Mouse (Mus musculus) right cerebral cortex, postnatal 10 days (tissue): ENCODE measurements at regions not wholly inside any gene's neighbourhood (a gene's known extent, or its start where the extent isn't known, plus 50 kb on each side); places are given as distances from the start of the nearest gene placed in this dataset.

Experiments
- DNase-seq, 2 experiments: peaks; one replicate each; pipeline ENCODE4 v3.0.0; 2021; ENCODE audit warnings: low spot score in 2 of 2

DNA sequence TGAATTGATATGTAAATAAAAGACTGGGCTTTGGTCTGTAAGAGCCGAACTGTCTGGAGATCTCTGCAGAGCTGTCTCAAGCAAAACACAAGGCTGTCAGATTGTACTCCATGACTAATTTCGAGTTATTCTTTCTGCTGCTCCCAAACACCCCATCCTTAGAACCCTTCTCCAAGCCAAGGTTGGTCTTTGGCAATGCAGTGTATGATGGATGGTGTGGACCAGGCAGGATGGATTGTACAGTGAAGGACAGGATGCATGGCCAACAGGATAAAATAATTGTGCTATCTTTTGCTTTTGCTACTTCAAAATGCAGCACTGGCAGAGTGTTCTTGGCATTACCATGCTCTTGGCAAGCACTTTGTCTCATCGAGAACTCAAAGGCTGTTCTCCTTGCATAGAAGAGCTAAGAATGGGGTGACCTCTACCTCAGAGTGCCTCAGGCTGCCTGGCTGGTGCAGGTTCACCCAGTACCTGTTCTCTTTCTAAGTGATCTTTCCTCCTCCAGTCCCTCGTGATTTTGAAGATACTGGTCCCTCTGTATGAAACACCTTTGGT lies 88.4 kb upstream of the Cpeb4 start:
- DNase-seq: no peak

DNA sequence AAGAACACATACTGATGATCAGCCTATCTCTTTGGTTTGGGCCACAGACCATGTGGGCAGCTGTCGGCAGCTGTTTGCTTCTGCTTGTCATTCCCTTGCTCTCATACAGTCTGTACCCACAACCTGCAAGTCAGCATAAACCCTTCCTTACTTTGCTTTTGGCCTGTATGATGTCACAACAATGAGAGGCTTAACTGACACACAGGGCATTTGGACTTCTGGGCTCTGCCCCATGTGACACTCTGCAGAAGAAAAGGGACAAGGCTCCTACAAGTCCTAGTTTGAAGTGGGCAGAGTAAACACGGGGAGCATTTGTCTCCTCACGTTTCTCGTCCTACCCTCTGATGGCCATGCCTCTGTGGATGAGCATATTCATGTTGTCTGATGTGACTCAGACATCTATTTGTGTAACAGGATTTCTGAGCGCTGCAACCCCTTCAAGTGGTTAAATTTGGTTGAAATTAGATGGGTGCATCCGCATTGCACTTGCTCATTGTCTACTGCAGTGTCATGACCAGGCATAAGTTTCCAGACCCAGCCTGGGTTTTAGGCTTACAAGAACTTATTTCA lies 87.6 kb upstream of the Cpeb4 start:
- no peak for DNase-seq

DNA sequence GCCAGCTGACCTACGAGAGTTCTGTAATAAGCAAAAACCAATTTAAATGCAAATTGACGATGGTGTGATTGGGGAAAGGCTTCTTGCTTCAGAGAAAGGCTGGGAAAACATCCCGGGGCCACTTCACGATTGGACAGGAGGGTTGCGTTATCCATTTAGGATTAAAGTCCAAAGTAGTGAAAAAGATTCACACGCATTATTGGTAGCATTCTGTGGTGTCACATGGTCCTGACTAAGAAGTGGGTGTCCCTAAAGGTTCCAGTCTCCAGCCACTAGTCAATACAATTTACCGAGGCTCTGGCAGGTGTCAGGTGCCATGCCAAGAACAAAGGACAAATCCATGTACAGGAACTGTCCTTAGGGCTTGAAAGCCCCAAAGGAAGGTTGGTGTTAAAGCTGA lies 86.9 kb upstream of the Cpeb4 start:
- no peak for DNase-seq

DNA sequence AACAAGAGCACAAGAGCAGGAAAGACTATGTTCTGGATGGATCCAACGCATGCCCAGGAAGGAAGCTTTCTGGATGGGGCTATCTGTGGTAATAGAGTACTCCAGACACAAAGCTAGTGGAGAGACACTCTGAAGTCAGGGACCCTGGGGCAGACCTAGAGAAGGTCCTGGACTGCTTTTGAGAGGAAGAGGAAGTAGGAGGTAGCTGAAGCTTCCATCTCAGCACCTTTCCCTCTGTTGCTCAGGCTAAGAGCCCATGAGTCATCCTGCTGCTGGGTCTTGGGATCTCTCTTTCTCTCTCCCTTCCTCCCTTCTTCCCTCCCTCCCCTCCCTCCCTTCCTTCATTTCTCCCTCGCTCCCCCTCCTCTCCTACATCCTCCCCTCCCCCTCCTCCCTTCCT lies 84.6 kb upstream of the Cpeb4 start:
- no peak for DNase-seq

DNA sequence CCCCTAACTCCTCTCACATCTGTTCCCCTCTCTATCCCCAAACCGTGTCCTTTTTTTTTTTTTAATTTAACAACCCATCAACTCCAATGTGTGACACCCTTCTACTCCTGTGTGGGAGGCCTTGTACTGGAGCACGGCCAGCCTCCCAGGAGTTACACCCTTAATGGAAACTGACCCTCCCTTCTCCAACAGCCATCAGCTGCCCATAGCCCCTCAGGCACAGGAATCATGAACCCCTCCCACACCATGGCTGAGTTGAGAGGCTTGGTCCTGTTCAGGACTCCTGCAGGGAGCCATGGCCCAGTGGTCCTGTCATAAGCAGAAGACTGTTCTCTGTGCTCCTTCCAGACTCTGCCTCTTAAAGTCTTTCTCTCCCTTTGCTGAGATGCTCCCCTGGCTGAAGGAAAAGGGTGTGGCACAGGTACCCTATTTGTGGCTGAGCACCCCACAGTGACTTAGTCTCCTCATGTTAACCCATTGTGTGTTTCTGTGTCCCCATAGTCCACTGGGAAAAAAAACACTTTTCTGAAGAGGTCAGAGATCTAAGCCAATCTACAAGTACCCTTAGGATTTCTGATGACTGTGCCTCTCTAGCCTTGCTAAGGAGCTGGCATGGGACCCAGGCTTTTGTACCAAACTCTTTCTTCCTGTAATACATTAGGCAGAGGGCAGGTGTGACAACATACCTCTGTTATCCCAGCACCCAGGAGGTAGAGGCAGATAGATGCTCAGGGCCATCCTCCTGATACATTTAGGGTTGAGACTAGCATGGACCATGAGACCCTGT lies 83.9 kb upstream of the Cpeb4 start:
- DNase-seq: no peak

DNA sequence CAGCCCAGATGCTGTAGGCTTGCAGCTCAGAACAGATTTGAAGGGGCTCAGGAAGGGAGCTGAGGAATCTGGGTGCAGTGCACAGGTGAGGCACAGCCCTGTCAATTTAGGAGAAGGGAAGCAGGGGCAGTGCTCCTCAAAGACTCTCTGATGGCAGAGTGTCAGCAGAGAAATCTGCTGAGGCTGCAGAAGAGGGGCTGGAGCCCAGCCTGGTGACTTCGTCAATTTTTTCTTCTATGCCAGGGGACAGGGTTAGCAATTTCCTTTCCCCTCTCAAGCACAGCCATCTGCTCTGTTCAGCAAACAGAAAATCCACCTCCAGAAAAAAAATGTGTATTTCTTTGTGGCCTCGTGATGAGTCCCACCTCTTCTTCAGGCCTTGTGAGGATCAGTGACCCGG lies 82.0 kb upstream of the Cpeb4 start:
- DNase-seq: no peak

DNA sequence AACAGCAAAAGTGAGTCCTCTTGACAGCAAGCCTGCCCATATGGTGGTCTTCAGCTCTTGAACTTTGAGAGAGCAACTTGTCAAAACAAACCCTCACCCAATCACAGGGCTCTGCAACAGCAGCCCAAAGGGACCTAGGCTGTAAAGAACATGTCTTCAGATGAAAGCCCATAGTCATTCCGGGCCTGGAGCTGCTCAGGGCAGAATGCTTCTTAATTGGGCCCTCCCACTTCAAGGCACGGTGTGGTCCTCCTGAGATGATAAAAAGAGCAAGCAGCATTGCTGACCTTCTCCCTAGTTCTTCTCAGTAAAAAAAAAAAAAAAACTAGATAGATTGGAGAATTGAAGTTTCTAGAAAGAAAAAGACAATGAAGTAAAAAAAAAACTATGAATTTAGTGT lies 80.7 kb upstream of the Cpeb4 start:
- no peak for DNase-seq

DNA sequence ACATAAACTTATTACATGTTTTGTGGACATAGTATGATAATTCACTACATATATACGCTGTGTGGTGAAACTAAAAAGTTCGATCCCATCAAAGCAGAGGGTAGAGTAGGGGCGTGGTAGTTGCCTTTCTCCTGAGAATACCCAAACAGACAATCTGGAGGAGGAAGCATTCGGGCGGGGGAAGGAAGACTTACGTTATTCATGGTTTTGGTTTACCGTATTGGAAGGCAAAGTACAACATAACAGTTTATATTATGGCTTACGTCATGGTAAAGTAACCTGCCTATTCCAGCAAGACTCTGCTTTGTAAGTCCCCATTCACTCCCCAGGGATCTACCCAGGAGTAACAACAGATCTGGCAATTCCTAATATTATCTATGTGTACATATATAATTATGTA lies 76.9 kb upstream of the Cpeb4 start:
- no peak for DNase-seq

DNA sequence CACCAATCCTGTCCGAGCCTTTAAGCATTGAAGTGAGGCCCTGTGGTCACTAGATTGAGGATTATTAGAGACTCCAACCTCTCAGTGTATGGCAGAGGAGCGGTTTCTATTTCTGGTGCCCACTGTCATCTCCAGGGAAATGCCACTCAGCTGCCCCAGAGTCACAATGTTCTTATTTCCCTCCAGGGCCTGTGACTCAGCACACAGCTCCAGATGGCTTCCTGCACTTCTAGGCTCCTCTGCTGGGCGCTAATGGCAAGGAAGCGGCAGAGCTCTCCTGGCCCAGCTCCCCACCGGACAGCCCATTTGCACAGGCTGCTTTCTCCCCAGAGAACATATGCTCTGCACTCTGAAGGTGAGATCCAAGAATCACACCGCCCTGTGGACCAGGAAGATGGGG lies 75.8 kb upstream of the Cpeb4 start:
- no peak for DNase-seq

DNA sequence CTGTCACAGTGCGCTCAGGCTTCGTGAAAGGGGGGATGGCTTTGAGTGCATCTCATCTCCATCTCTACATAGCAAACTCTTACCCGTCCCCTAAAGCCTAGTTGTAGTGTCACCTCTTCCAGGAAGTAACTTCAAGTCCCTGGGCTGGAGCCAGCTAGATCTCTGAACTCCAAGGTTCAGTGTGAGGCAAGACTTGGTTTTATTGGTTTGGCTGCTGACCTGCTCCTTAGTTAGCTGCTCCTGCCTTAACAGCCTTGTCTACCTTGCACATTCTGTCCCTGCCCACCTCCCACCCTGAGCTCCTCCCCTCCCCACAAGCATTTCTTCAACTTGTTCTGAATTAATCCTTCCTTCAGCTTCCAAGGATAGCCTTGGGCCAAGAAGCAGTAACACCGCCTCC lies 70.4 kb upstream of the Cpeb4 start:
- DNase-seq: no peak

DNA sequence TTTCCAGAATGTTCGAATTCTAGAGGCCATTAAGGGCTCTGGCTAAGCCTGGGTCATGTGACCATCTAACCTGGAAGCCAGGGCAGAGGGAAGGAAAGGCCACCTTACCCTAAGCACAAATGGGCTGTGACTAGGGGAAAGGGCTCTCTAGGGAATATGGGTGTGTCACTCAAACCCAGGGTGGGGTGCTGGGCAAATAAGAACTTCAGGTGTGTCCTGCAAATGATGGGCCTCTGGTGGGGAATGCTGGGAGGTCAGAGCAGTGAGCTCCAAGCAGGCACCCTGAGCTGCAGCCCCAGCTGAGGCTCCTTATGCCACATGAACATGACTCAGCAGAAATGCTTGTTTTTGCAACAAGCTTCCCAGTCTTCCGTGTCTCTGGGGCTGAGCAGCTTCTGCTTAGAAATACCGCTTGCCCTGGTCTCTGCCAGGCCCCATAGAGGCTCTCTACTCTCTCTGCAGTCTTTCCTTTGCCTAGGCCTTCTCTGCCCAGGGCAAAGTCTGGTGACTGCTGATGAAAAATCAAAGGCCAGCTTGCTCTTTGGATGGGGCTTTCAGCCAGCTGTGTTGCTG lies 68.6 kb upstream of the Cpeb4 start:
- no peak for DNase-seq

DNA sequence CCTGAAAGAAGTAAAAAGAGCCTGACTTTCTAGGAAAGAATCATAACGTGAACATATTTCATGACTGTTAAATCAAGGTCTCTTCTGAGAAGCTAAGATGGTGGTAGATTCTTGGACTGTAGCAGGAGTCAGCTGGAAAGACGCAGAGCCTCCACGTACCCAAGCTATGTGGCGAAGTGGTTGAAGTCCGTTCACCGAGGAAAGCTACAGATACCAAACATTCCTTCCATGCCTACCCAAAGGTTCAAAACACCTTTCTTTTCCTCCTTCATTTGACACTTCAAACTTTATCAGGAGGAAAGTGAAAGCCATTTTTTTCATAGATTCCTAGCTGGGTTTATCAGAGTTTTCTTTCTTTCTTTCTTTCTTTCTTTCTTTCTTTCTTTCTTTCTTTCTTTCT lies 67.5 kb upstream of the Cpeb4 start:
- DNase-seq: no peak

DNA sequence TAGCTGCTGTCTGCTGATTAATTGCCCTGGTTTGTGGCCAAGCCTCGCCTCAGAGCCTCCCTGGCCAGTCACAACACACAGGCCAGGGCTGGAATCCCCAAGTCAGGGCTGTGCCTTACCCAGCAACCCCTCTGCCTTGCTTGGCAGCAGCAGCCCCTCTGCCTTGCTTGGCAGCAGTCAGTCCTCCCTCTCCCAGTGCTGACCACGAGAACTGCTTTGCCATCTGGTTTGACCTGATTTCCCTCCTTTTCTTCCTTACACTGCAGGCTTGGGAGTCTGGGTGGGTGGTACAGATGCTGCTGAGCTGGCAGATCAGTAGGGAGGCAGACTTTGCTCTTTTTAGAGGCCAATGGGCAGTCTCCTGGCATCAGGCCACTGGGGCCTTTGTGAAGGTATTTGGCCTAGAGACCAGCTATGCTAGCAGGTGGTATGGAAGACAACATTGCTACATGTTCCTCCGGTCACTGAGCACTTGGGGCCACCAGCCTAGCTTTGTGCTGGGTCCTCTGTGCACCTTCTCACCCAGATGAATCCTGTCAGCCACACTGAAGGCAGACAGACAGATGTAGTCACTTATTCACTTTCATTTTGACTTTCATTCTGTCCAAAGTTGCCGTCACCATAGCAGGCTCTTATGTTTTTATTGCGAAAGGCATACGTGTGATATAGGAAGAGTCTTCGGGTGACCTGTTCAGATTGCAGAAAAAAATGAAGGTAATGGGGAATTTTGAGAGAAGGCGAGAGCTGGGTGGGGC lies 64.4 kb upstream of the Cpeb4 start:
- peak; percentile 78 to 81 for DNase-seq

DNA sequence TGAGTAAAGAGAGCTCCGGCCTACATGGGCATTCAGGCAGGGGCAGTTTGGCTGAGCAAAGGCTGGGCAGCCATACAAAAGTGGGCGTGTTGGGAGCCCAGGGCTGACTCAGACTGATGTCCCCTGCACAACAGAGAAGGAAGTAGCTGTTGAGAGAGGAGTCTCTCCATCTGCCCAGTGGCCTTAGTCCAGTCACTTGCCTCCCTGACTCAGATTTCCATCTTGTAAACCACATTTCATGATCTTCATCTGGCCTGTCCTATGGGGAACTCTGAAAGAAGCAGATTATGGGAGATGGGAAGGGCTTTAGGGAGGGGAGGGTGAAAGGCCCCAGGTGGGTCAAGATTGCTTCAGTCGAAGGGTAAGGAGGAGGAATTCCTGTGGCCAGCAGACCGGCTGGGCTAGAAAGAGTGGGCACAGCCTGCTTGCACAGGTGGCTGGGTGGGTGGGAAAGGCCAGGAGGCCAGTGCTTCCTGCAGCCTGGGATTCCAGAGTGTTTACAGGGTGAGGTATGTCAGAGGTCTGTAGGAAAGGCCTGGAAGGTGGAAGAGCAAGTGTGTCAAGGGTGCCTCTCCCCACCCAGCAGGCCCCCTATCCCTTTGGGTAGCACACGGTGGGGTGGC lies 63.7 kb upstream of the Cpeb4 start:
- no peak for DNase-seq

DNA sequence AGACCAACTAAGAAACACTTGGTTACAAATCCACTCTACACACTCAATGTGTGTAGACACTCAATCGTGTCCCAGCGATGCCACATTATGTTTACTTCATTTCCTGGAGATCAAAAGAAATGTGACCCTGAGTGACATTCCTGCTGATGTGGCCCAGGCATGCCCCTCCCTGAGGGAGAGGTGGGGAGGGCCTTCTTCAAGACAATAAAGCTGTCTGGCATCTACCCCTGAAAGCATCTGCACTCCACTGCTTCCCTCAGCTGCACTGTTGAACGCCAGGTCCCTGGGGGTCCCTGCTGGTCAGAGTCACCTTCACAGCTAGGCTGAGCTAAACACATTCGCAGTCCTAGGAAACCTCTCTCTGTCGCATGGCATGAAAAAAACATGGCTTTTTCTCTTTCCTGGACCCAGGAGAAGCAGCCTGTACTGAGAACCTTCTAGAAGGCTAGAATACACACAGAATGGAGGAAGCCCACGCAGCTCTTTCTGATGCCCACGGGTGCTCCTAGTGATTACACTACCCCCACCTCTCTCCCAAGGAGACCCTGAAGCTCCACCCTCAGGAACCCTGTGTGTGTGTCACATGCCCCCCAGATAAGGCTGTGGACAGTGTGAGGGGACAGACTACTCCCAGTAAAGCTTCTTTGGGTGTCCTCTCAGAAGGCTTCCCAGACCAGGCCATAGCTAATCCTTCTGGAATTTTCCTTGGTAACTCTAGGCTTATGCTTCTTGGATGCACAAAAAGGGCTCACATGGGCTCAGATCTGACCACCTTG lies 61.8 kb upstream of the Cpeb4 start:
- no peak for DNase-seq

DNA sequence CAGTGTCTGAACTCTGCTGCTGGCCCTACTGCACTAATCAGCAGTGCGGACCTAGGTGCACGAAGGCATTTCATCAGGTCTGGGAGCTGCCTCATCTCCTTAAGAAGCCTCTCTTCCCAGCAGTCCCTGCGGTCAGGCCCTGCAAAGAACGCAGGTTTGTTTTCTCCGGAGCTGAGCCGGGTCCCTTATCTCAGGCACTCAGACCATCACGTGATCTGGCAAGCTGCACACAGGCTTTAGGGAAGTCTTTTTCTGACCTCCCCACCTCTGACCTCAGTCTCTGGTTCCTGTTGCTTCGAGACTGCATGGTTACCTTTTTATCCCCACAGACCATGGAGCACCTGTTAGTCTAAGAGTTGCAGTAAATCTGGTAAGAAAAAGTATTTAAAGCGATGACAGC lies 59.8 kb upstream of the Cpeb4 start:
- no peak for DNase-seq

DNA sequence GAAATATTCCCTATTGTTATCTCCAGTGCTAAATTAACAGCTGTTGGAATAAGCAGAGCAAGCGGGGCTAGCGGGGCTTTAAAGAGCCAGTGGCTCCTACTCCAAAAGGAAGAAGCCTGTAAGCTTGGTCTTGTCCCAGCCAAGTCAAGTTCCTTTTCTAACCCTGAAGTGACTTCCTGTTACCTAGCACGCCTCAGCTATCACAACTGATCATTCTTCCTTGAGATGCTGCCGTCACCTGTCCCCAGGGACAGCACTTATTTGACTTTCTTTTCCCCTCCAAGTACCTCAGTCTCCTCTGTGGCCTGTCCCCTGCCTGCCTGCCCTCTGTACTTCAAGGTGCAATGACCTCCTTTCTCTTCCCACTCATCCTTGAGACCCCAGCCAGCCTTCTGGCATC lies 57.4 kb upstream of the Cpeb4 start:
- no peak for DNase-seq

DNA sequence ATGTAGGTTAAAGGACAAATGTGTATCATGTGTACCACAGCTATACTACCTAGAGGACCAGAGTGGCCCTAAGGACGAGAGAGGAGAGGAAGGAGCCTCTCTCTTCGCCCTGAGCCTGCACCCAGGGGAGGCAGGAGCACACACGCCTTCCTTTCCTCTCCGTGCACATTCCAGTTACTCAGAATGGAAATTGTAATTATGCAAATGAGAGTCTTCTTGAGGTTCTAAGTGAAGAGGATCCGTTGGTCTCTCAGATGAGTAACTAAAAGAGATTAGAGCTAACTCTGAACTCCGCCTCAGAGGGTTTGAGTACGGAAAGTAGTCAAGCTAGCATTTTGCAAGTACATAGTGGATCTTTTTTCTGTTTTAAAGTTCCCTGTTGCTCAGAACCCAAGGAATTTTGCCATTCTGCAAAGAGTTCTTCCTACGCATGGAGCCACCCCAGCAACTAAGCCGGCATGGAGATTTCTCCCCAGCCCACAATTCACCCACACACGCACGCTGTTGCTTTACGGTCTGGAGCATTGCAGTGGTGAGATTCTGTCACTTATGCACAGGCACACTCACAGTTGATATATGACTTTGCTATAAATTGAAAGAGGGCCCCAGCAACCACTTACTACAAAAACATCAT lies 56.0 kb upstream of the Cpeb4 start:
- DNase-seq: peak; percentile 58 to 73

DNA sequence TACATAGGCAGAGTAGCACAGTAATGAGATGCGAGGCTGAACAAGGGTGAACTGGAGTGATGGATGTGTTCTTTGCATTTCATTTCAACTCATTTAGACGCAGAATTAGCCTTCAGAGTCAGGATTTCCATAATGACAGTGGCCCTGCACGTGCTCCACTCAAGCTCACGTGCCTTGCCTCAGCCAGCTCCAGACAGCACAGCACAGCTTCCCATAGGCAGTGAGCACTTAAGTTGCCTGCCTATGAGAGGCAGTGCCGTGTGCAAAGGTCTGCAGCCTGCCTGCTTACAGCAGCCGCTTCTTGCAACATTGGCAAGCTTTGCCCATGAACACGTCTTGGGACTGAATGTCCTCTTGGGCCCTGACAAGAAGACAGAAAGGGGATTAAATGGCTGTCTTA lies 54.0 kb upstream of the Cpeb4 start:
- DNase-seq: peak; percentile 60 to 67

DNA sequence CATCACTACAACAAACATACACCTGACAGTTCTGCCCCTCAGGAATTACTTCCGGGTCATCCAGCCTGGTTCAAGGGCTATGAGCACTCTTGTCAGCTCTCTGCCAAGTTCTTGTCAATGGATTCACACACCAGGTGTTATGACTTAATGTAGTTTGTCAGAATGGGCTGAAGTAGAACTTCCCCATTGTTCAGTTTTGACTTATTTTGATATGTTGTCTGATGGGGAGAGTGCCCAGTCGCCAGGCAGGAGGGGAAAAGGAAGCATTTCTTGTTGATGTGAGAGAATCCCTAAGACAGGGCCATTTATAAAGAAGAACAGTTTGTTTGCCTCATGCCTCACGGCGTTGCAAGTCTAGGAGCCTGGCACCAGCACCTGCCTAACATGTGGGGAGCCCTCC lies 52.0 kb upstream of the Cpeb4 start:
- no peak for DNase-seq
